Mouse (Mus musculus) spleen, adult 2 months (tissue): Measurements from ENCODE around the gene Tmem234. TPM values are rescaled to one million over a fixed set of nuclear protein-coding genes. Genes with fewer than 3 reads are reported as not detected.

Source experiments
- DNase-seq, 2 experiments: peaks; one replicate each; pipeline versions ENCODE4 v3.0.0 to v3.0.0-alpha.2; 2012 to 2021; ENCODE audit warnings: low spot score in 2 of 2, low read depth in 1 of 2
- H3K27ac ChIP-seq: fragments of 200-500 bp; 2 replicates; pipeline ENCODE4 v1.5.1; 2012; ENCODE audit warnings: low read length, inconsistent platforms; ENCODE audit not compliant: insufficient read depth
- H3K27me3 ChIP-seq: fragments of 200-500 bp; 2 replicates; pipeline ENCODE4 v1.6.1; 2012; ENCODE audit warnings: mild to moderate bottlenecking, moderate library complexity, low read length, inconsistent platforms; ENCODE audit not compliant: control insufficient read depth, insufficient read depth
- H3K36me3 ChIP-seq: fragments of 200-500 bp; 2 replicates; pipeline ENCODE4 v1.6.1; 2012; ENCODE audit warnings: mild to moderate bottlenecking, low read length, inconsistent platforms; ENCODE audit not compliant: control insufficient read depth, insufficient read depth
- H3K4me1 ChIP-seq: fragments of 200-500 bp; 2 replicates; pipeline ENCODE4 v1.6.1; 2011; ENCODE audit warnings: inconsistent platforms; ENCODE audit not compliant: control insufficient read depth, insufficient read depth, insufficient read length
- H3K4me3 ChIP-seq: fragments of 200-500 bp; 2 replicates; pipeline ENCODE4 v1.5.1; 2011; ENCODE audit warnings: mild to moderate bottlenecking, inconsistent platforms; ENCODE audit not compliant: insufficient read depth, insufficient read length; ENCODE audit errors: extremely low read depth
- CTCF ChIP-seq: fragments of 200-500 bp; IDR thresholded peaks from 2 replicates; pipeline ENCODE4 v1.5.1; 2011; ENCODE audit warnings: mild to moderate bottlenecking, inconsistent platforms; ENCODE audit not compliant: insufficient read depth, insufficient read length, insufficient replicate concordance; ENCODE audit errors: extremely low read depth
- POLR2A ChIP-seq: fragments of 200-500 bp; IDR thresholded peaks from 2 replicates; pipeline ENCODE4 v1.6.1; 2011; ENCODE audit warnings: low read depth, low read length, inconsistent platforms
- WGBS: fragments of 180-500 bp; shearing (Covaris S2); methylation state at CpG from one replicate; pipeline ENCODE4 v1.1.7; 2018; 5-methylcytosine and 5-hydroxymethylcytosine counted together
- polyA plus RNA-seq: library from polyadenylated mRNA; depleted of rRNA; stranded (reverse); fragments of >200 nt; gene quantifications from 2 replicates; pipeline ENCODE4 v1.2.3, GENCODE M21; 2012

Tmem234 gene
- polyA plus RNA-seq, 1 experiment: 119 TPM

DNA sequence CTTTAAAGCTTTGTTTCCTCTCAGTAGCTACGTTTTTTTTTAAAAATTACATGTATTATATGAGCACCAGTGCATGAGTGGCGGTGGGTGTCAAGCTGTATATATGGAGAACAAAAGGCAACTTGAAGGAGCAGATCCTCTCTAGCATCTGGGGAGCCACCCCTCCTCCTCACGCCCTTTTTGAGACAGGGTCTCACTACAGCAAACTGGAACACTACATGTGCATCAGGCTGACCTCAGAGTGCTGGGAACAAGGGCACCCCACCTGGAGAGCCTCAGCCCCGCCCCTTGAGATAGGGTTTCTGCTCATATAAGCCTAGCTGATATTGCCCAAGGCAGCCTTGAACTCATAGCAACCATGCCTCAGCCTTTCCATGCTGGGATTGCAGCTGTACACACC is 25.0 kb downstream of the Tmem234 start:
- DNase-seq: no peak
- peak overlapping the region; percentile 65; the same call in 1 of the 2 replicates for H3K27ac ChIP-seq
- peaks cover 10% of the 10 kb centered on the region; the same call in 1 of the 2 replicates for H3K4me1 ChIP-seq
- no peak overlapping the region for H3K4me3 ChIP-seq
- peaks cover 17% of the 10 kb centered on the region for H3K36me3 ChIP-seq
- no peaks in the 10 kb centered on the region for H3K27me3 ChIP-seq
- TF ChIP-seq CTCF (no peak), POLR2A (no peak)
- WGBS: 50% methylated on average over 4 of the region's 4 CpGs

DNA sequence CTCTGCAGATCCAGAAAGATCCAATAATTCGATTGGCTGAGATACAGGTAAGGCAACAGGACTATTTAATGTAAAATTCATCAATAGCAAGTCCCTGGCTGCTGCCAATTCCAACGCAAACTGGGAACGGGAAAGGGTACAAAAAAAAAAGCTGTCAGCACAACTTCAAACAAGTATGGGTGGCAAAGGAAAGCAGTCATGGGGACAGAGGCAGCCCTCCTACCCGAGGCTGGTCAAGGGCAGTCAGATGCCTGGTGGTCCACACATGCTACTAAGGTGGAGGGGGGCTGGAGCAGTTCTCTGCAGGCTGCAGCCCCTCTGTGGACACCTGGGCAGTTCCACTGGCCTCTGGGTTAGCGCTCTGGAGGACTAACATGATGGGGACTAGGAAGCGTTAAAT is 25.6 kb downstream of the Tmem234 start:
- TF ChIP-seq POLR2A: no peak
- TF ChIP-seq CTCF: no peak
- DNase-seq: no peak
- WGBS: 86% methylated on average over 6 of the region's 6 CpGs
- no peak overlapping the region for H3K4me3 ChIP-seq
- H3K27ac ChIP-seq: no peak overlapping the region
- no peaks in the 10 kb centered on the region for H3K27me3 ChIP-seq
- H3K36me3 ChIP-seq: peaks cover 21% of the 10 kb centered on the region
- H3K4me1 ChIP-seq: peaks cover 10% of the 10 kb centered on the region; the same call in 1 of the 2 replicates

DNA sequence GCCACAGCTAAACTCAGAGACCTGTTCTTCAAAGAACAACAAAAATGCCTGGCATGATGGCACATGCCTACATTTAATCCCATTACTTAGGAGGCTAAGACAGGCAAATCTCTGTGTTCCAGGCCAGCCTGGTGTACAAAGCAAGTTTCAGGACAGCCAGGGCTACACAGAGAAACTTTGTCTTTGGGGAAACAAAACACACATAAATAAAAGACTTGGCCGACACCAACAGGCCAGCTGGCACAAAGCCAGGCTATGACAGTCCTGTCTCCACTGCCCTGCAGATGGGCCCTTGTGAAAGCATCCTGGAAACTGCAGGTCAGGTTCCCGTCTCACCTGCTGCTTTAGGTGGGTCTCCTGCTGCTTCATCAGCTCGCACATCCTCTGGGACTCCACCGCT is 30.5 kb downstream of the Tmem234 start:
- DNase-seq: no peak
- Histone ChIP-seq H3K4me3 (no peak overlapping the region), H3K36me3 (peaks cover 43% of the 10 kb centered on the region), H3K4me1 (no peaks in the 10 kb centered on the region), H3K27me3 (no peaks in the 10 kb centered on the region), H3K27ac (no peak overlapping the region)
- 87% methylated on average over 4 of the region's 4 CpGs for WGBS
- TF ChIP-seq CTCF (no peak), POLR2A (no peak)

DNA sequence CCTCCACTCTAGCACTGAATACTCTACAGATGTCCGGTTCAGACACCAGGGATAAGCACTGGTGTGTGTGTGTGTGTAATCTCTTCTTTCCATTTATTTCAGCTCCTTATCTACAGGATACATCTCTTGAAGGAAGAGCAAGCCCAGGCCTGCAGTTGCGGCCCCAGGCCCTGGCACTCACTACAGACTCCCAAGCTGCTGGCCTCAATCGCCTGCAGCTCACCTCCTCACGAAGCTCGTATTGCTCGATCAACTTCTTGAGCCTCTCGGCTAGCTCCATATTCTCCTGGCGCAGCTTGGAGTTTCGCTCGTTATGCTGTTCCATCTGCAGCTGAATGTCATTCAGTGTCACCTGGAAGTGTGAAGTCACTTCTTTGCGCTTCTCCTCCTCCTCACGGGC is 31.4 kb downstream of the Tmem234 start:
- no peak for DNase-seq
- Histone ChIP-seq H3K27me3 (no peaks in the 10 kb centered on the region), H3K27ac (no peak overlapping the region), H3K36me3 (peaks cover 48% of the 10 kb centered on the region), H3K4me3 (no peak overlapping the region), H3K4me1 (no peaks in the 10 kb centered on the region)
- WGBS: 91% methylated on average over 12 of the region's 12 CpGs
- TF ChIP-seq POLR2A (no peak), CTCF (no peak)

DNA sequence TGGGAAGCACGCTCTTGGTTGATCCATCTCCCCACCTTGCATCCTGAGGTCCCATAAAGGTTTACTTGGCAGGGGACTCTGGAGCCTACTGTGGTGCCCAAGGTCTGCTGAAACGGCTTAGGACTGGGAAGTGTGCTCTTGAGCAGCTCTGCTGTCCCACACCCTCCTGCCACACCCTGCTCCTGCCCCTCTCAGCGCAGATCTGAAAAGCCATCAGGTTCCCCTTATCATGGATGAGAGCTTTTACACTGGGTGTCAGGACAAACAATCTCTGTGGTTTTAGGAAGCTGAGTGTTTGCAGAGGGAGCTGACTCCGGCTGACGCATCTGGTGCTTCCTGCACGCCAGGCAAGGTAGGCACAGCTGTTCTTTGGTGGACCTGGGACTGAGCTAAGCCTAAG is 33.4 kb downstream of the Tmem234 start:
- Histone ChIP-seq H3K27me3 (no peaks in the 10 kb centered on the region), H3K27ac (no peak overlapping the region), H3K4me1 (no peaks in the 10 kb centered on the region), H3K36me3 (peaks cover 47% of the 10 kb centered on the region), H3K4me3 (no peak overlapping the region)
- no peak for DNase-seq
- 91% methylated on average over 6 of the region's 6 CpGs for WGBS
- TF ChIP-seq POLR2A (no peak), CTCF (no peak)

DNA sequence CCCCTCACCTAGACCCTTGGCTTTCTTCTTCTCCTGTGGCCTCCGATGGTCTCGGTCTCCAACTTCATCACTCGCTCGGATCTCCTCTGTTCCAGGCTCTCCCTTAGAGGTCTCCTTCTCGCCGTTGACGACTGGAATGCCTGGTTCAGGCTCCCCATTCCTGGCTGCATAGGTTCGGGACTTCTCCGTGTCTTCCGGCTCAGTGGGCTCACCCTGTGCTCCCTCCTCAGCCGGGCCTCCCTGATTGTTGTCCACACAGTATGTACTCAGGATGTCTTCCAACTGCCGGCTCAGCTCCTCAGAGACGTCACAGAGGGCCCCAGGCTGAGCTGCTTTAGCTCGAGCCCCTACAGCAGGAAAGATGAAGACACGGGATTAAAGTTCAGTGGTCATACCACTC is 38.8 kb downstream of the Tmem234 start:
- DNase-seq: no peak
- Histone ChIP-seq H3K36me3 (peaks cover 18% of the 10 kb centered on the region), H3K4me3 (no peak overlapping the region), H3K27me3 (no peaks in the 10 kb centered on the region), H3K4me1 (peaks cover 4% of the 10 kb centered on the region; the same call in 1 of the 2 replicates), H3K27ac (no peak overlapping the region)
- WGBS: 87% methylated on average over 15 of the region's 15 CpGs
- TF ChIP-seq POLR2A: no peak
- TF ChIP-seq CTCF: no peak

DNA sequence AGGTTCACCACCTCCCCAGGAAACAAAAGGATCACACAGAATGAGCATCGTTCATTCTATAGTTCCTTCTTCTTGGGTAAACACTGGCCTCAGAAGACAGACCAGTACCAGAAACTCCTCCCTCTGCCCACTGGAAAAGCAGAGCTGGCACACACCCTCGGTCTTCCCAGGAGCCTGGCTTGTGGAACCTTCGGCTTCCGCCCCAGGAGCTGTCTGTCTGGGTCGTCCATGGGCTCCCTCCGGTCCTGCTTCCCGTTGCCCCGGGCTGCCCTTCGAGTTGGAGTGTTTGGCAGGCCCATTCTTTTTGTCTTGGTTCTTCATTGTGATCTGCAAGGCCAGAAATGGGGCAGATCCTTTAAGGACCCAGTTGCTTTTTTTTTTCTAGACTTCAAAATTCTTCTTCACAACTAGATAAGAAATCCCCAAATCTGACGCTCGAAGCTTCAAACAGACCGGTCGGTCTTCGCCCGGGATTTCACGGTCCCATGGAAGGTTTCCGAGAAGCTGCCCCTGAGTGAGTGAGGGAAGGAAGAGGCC is 39.7 kb downstream of the Tmem234 start:
- Histone ChIP-seq H3K4me3 (peak overlapping the region; percentile 79), H3K36me3 (peaks cover 18% of the 10 kb centered on the region), H3K4me1 (peaks cover 4% of the 10 kb centered on the region; the same call in 1 of the 2 replicates), H3K27ac (peak overlapping the region; percentile 90), H3K27me3 (no peaks in the 10 kb centered on the region)
- WGBS: 3% methylated on average over 17 of the region's 17 CpGs
- TF ChIP-seq POLR2A (no peak), CTCF (no peak)
- DNase-seq: peak in 1 of 2 experiments; percentile 7
